Mouse (Mus musculus): ENCODE measurements around the gene Mfsd4a. TPM values are rescaled to one million over a fixed set of nuclear protein-coding genes. Genes with fewer than 3 reads are reported as not detected.

Gene Mfsd4a
- 42.8 and 52.9 TPM in 2 replicates for polyA plus RNA-seq (2012; rRNA removed)

DNA sequence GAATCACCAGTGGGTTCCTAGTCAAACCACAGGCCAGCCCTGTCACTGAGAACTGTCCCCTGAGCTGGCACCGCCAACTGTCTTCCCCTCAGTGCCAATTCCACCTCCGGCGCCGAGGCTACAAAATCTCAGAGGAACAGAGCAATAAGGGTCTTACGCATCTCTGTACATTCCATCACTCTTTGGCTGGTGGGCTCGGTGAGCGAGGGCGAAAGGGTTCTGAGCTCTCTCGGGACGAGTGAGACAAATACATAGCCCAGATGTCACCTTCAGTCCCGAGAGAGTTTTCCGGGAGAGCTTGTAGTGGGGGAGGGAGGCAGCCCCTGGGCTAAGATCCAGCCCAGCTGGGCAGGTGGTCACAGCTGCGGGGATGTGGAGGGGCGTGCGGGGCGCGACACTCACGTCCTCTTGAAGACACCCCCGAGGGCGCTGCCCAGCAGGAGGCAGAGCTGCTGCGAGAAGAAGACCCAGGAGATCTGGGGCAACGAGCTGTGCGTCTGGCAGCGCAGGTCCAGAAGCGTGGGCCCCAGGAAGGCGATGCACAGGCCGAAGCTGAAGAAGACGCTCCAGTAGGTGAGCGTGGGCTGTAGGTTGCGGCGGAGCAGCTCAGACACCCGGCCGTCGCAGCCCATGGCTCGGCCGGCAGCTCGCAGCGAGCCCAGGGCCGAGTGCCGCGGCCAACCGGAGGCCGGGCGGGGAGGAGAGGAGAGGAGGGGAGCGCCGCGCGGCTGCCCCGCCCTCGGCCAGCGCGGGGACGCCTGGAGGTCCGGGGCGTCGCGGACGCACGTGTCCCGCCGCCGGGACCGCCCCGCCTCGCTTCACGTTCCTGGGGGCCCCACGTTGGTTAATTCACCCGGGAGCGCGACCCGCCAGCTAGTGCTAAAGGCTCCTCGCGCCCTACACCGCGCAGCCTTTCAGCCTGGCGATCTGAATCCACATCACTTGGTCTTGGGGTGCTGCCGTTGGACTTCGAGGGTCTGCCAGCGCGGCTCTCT is at the start of gene Mfsd4a:
Gene Mfsd4a (minus strand): TSS at position 802 of the 995 bp plus-strand sequence.
- Histone ChIP-seq H3K4me3 (replicated peaks; ENCODE audit: insufficient read depth, low read depth, low read length) (peak within 1 kb of the TSS; percentile 81), H3K4me1 (ENCODE audit: control insufficient read depth, insufficient read depth, low read length) (peaks cover 13% of the 10 kb centered on the region), H3K27me3 (ENCODE audit: control insufficient read depth, insufficient read depth, low read length) (no peaks in the 10 kb centered on the region), H3K27ac (ENCODE audit: insufficient read depth, low read length) (peak within 1 kb of the TSS; percentile 89)
- peak; percentile 82 to 84 for DNase-seq
- under 1% methylated on average over 77 of the region's 80 CpGs for WGBS
- peak; percentile 86 for TF ChIP-seq POLR2A (IDR thresholded peaks at IDR 0.05; ENCODE audit: borderline replicate concordance, insufficient read depth, low read length)
- no peak for TF ChIP-seq CTCF (IDR thresholded peaks at IDR 0.05; ENCODE audit: borderline replicate concordance, insufficient read depth, low read depth, low read length)

DNA sequence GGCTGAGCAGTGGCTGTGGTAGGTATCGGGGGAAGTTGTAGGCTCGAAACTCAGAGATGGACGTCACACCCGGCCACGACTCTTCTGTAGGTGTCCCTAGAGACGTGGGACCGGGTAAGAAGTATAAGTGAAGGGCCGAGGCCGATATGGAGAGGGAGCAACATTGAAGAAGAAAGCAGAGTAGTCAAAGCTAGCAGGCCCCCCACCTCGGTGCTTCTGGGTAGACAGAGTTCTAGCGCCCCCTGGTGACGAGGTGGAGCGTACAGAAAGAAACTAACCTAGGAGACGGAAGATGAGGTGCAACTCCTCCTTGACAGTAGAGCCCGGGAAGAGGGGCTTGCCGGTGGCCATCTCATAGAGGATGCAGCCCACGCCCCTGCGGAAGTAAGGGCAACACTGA is 48.7 kb upstream of the Mfsd4a start:
- 15% methylated on average over 18 of the region's 18 CpGs for WGBS
- TF ChIP-seq POLR2A (IDR thresholded peaks at IDR 0.05; ENCODE audit: borderline replicate concordance, insufficient read depth, low read length) (no peak), CTCF (IDR thresholded peaks at IDR 0.05; ENCODE audit: borderline replicate concordance, insufficient read depth, low read depth, low read length) (peak; percentile 88)
- H3K4me1 ChIP-seq (ENCODE audit: control insufficient read depth, insufficient read depth, low read length) = no peaks in the 10 kb centered on the region
- H3K27ac ChIP-seq (ENCODE audit: insufficient read depth, low read length) = no peak overlapping the region
- DNase-seq = peak; percentile 75 to 85
- no peaks in the 10 kb centered on the region for H3K27me3 ChIP-seq (ENCODE audit: control insufficient read depth, insufficient read depth, low read length)
- H3K4me3 ChIP-seq (replicated peaks; ENCODE audit: insufficient read depth, low read depth, low read length) = no peak overlapping the region

DNA sequence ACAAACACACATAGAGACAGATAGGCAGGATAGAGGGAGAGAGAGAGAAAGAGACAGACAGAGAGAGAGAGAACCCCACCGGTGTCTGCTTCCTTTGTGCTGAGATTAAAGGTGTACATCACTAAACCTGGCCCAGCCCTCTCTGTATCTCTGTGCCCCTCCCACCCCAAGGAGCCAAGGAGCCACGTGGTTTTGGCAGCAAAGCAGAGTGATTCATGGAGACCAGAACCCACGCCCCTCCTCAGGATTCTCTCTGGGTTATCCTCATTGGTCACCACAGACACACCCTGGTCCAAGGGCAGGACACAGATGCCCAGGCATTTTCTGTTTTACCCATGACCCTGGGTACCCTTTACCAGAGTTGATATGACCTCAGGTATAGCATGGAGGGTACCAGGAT is 45.2 kb upstream of the Mfsd4a start:
- H3K4me3 ChIP-seq (replicated peaks; ENCODE audit: insufficient read depth, low read depth, low read length) = no peak overlapping the region
- 53% methylated on average over 3 of the region's 3 CpGs for WGBS
- TF ChIP-seq POLR2A (IDR thresholded peaks at IDR 0.05; ENCODE audit: borderline replicate concordance, insufficient read depth, low read length) (no peak), CTCF (IDR thresholded peaks at IDR 0.05; ENCODE audit: borderline replicate concordance, insufficient read depth, low read depth, low read length) (no peak)
- no peak overlapping the region for H3K27ac ChIP-seq (ENCODE audit: insufficient read depth, low read length)
- H3K27me3 ChIP-seq (ENCODE audit: control insufficient read depth, insufficient read depth, low read length) = no peaks in the 10 kb centered on the region
- no peak for DNase-seq
- no peaks in the 10 kb centered on the region for H3K4me1 ChIP-seq (ENCODE audit: control insufficient read depth, insufficient read depth, low read length)

DNA sequence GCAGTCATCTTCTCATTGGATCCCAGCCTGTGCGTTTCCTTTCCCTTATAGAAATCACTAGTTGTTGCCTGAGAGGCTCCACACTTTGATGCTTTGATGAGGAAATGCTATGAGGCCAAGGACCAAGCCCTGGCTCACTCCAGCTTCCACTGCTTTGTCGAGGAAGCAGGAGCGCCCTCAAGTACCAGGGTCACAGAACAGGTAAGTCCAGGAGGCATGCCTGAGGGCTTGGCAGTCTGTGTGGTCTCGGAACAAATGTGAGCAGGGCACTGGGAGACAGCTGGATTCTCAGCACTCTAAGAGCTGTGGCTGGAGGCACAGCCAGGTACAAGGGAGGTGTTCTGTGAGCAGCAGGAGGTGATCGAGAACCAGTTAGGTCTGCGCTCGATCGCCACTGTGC is 44.6 kb upstream of the Mfsd4a start:
- no peak overlapping the region for H3K4me3 ChIP-seq (replicated peaks; ENCODE audit: insufficient read depth, low read depth, low read length)

DNA sequence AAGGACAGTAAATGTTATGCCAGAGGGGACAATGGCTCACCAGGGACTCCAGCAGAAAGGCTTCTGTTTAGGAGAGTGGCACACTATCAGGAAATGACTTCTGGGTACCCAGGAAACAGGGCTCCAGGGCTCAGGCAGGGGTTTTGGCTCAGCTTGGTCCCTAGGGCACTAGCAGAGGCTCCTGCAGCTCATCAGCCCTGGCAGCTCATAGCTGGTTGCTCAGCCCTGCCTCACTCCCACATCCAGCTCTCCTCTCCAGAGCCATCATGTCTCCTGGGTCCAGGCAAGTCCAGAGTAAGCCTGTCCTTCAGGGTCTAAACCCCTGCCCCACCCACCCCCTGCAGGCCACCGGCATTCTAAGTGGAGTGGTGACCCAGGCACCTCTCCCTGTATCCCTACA is 43.5 kb upstream of the Mfsd4a start:
- TF ChIP-seq CTCF (IDR thresholded peaks at IDR 0.05; ENCODE audit: borderline replicate concordance, insufficient read depth, low read depth, low read length) = no peak
- TF ChIP-seq POLR2A (IDR thresholded peaks at IDR 0.05; ENCODE audit: borderline replicate concordance, insufficient read depth, low read length) = no peak
- H3K4me1 ChIP-seq (ENCODE audit: control insufficient read depth, insufficient read depth, low read length) = no peaks in the 10 kb centered on the region
- 61% methylated on average over 1 of the region's 1 CpGs for WGBS
- no peaks in the 10 kb centered on the region for H3K27me3 ChIP-seq (ENCODE audit: control insufficient read depth, insufficient read depth, low read length)
- H3K27ac ChIP-seq (ENCODE audit: insufficient read depth, low read length) = no peak overlapping the region
- no peak overlapping the region for H3K4me3 ChIP-seq (replicated peaks; ENCODE audit: insufficient read depth, low read depth, low read length)
- no peak for DNase-seq

More for the DNA sequence above, 44.6 kb upstream of the Mfsd4a start:
- Histone ChIP-seq H3K27ac (ENCODE audit: insufficient read depth, low read length) (no peak overlapping the region), H3K4me1 (ENCODE audit: control insufficient read depth, insufficient read depth, low read length) (no peaks in the 10 kb centered on the region), H3K27me3 (ENCODE audit: control insufficient read depth, insufficient read depth, low read length) (no peaks in the 10 kb centered on the region)
- 88% methylated on average over 8 of the region's 8 CpGs for WGBS
- TF ChIP-seq POLR2A (IDR thresholded peaks at IDR 0.05; ENCODE audit: borderline replicate concordance, insufficient read depth, low read length) (no peak), CTCF (IDR thresholded peaks at IDR 0.05; ENCODE audit: borderline replicate concordance, insufficient read depth, low read depth, low read length) (no peak)
- no peak for DNase-seq

- H3K4me1 ChIP-seq (ENCODE audit: control insufficient read depth, insufficient read depth, low read length) = peaks cover 3% of the 10 kb centered on the region; the same call in 1 of the 2 replicates
- no peak overlapping the region for H3K4me3 ChIP-seq (replicated peaks; ENCODE audit: insufficient read depth, low read depth, low read length)
- 72% methylated on average over 2 of the region's 2 CpGs for WGBS
Measured at GRCm38 (mm10) chr1:132109368-132109767, 41.5 kb upstream of the Mfsd4a start.

DNA sequence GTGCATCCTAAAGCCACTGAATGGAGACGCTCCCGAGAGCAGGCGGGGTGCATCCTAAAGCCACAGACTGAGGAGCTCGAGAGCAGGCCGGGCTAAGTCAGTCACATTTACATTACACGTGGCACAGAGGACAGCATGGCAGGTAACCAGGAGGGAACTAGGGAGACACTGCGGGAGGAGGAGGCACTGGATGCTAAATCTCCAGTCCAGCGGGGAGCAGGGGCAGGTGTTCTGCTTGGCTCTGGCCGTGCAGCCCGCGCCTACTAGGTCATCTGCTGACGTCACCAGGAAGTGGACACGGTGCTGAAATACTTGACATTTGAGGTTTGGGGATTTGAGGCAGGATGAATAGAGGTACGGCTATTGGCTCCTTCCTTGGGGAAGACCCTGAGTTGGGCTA is 36.5 kb upstream of the Mfsd4a start:
- Histone ChIP-seq H3K4me3 (replicated peaks; ENCODE audit: insufficient read depth, low read depth, low read length) (no peak overlapping the region), H3K27ac (ENCODE audit: insufficient read depth, low read length) (no peak overlapping the region), H3K27me3 (ENCODE audit: control insufficient read depth, insufficient read depth, low read length) (no peaks in the 10 kb centered on the region), H3K4me1 (ENCODE audit: control insufficient read depth, insufficient read depth, low read length) (peaks cover 11% of the 10 kb centered on the region)
- 44% methylated on average over 14 of the region's 14 CpGs for WGBS
- TF ChIP-seq POLR2A (IDR thresholded peaks at IDR 0.05; ENCODE audit: borderline replicate concordance, insufficient read depth, low read length) (no peak), CTCF (IDR thresholded peaks at IDR 0.05; ENCODE audit: borderline replicate concordance, insufficient read depth, low read depth, low read length) (no peak)
- peak; percentile 49 to 73 for DNase-seq

More at GRCm38 (mm10) chr1:132109368-132109767, 41.5 kb upstream of the Mfsd4a start:
- TF ChIP-seq CTCF (IDR thresholded peaks at IDR 0.05; ENCODE audit: borderline replicate concordance, insufficient read depth, low read depth, low read length) = no peak
- no peak for TF ChIP-seq POLR2A (IDR thresholded peaks at IDR 0.05; ENCODE audit: borderline replicate concordance, insufficient read depth, low read length)
- DNase-seq = no peak
- no peak overlapping the region for H3K27ac ChIP-seq (ENCODE audit: insufficient read depth, low read length)
- no peaks in the 10 kb centered on the region for H3K27me3 ChIP-seq (ENCODE audit: control insufficient read depth, insufficient read depth, low read length)
